Mouse (Mus musculus) thymus, postnatal 14 days (tissue): Measurements from ENCODE around the gene Pcmt1.

ENCODE experiments used
- DNase-seq: peaks from one replicate; pipeline ENCODE4 v3.0.0; 2021

Gene Pcmt1

DNA sequence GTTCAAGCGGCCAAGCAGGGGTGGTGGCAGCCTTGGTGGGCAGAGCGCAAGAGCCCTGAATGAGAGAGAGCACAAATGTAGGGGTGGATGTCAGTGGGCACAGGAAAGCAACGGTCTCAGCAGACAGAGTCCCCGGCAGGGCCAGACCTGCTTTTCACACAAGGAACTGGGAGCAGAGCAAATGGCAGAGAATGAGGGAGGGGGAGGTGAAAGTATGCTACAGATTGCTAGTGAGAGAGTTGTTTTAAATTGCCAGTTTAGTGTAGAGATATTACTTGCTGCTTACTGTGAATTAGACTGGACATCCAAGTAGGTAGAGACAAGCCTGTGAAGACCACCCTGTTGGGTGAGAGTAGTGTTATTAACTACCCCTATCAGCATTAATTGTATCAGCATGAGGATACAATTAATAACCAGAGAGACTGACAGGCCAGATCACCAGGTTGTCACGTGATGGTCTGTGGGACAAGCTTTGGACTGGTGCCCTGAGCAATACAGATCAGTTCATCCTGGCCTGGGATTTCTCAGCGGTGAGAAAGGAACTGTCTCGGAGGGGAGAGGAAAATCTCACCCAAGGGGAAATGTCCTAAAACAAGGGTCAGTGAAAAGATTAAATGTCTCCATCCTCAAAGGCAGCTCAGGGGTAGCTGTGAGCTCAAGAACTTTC lies 97.9 kb downstream of the Pcmt1 start:
- peak; percentile 13 for DNase-seq

DNA sequence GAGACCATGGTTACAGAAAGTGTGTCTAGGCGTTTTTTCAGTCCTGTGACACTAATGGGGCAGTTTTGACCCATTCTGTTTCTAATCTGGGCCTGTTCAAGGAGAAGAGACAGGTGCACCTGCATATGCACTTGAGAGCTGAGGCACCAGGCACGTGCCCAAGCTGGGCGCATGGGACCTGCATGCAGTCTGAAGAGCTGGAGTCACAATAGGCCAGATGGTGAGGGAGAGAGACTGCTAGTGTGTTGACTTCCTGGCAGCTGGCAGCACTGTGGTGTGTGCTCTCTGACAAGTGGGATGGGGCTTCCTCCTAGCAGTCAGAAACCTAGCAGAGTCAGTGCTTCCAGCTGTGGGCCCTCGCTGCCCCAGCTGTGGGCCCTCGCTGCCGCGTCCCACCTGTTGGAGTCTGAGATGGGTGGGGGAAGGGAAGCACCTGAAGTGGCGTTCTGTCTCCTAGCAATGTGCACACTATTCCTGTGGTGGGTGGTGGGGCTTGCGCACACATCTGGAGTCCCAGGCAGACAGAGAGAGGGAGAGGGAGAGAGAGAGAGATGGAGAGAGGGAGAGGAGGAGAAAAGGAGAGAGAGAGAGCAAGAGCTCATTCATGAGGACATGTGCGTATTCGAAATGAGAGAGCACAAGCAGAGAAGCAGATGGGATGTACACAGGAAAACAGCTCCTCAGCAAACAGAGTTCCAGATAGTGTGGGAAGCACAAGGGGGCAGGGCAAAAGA lies 98.6 kb downstream of the Pcmt1 start:
- peak; percentile 77 for DNase-seq

DNA sequence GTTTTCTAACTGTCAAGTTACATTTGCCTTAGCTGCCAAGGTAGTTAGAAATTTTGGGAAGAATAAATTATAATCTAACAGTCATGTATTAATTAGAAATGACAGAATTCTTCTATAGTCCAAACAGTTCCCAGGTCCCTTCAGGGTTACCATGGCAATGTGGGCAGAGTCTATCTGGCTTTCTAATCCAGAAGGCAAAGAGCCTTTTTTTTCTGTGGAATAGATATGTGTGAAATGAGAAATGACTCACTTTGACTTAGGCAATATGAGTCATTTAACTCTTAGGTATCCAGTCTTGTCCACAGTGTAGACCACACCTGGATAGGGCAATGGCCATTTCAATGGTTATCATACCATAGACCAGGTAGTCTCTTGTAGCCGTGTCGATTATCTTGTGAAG lies 99.5 kb downstream of the Pcmt1 start:
- no peak for DNase-seq
